Mouse (Mus musculus) thymus, adult 2 months (tissue): ENCODE measurements around the gene Fam168a.

Source experiments
- CTCF ChIP-seq: fragments of 200-500 bp; IDR thresholded peaks from 2 replicates; pipeline ENCODE4 v1.5.1; 2012; ENCODE audit warnings: mild to moderate bottlenecking, control low read depth, low read length, moderate library complexity, borderline replicate concordance; ENCODE audit not compliant: control insufficient read depth, poor library complexity, insufficient read depth; ENCODE audit errors: extremely low read depth
- POLR2A ChIP-seq: fragments of 200-500 bp; IDR thresholded peaks from 2 replicates; pipeline ENCODE4 v1.6.1; 2012; ENCODE audit warnings: mild to moderate bottlenecking, low read length, control low read depth, moderate library complexity; ENCODE audit not compliant: control insufficient read depth, poor library complexity, insufficient read depth; ENCODE audit errors: extremely low read depth

DNA sequence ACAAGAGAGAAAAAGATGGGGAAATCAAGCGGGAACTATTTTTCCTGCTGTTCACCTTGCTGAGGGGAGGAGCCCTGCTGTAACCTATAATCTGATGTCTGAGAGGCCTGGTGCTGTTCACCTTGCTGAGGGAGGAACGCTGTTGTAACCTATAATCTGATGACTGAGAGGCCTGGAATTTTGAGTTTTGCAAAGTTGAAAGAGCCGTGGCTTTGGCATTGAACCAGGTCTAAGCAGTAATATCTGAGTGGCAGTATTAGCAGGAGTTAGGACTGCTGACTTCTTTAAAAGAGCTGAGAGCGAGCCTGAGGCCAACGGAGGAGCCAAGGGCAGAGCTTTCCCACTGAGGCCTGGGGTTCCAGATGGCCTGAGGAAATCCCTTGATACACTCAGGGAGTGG lies 28.4 kb upstream of the Fam168a start:
- TF ChIP-seq POLR2A: no peak
- TF ChIP-seq CTCF: no peak
